Mouse (Mus musculus) CH12.LX (cell line): ENCODE measurements around the gene Malsu1.

Experiments used
- CHD1 ChIP-seq: IDR thresholded peaks from 2 replicates; pipeline ENCODE4 v1.6.1; 2012; ENCODE audit warnings: low read depth, low read length, improper control_type of control experiment, inconsistent platforms
- CTCF ChIP-seq, 2 experiments: IDR thresholded peaks in 1 of 2; conservative IDR thresholded peaks in 1 of 2; 2 replicates each; pipeline ENCODE4 v1.5.1; 2011 to 2012; ENCODE audit warnings: low read depth in 2 of 2, low read length in 2 of 2, improper control_type of control experiment in 1 of 2, inconsistent platforms in 1 of 2, mild to moderate bottlenecking in 1 of 2, moderate library complexity in 1 of 2
- E2F4 ChIP-seq: IDR thresholded peaks from 2 replicates; pipeline ENCODE4 v1.6.1; 2011; ENCODE audit warnings: low read depth, low read length, improper control_type of control experiment; ENCODE audit not compliant: insufficient replicate concordance
- EP300 ChIP-seq: IDR thresholded peaks from 2 replicates; pipeline ENCODE4 v1.6.1; 2011; ENCODE audit warnings: low read length, improper control_type of control experiment
- MAX ChIP-seq: IDR thresholded peaks from 2 replicates; pipeline ENCODE4 v1.6.1; 2011; ENCODE audit warnings: low read length, improper control_type of control experiment
- MAZ ChIP-seq: IDR thresholded peaks from 2 replicates; pipeline ENCODE4 v1.6.1; 2012; ENCODE audit warnings: low read depth, mild to moderate bottlenecking, inconsistent platforms, low read length, improper control_type of control experiment, moderate library complexity
- MEF2A ChIP-seq: IDR thresholded peaks from 2 replicates; pipeline ENCODE4 v1.6.1; 2014; ENCODE audit warnings: low read depth, mild to moderate bottlenecking, inconsistent platforms, low read length, improper control_type of control experiment, borderline replicate concordance
- POLR2A ChIP-seq: IDR thresholded peaks from 2 replicates; pipeline ENCODE4 v1.6.1; 2011; ENCODE audit warnings: low read depth, mild to moderate bottlenecking, improper control_type of control experiment, low read length
- POLR2AphosphoS2 ChIP-seq: IDR thresholded peaks from 2 replicates; pipeline ENCODE4 v1.6.1; 2011; ENCODE audit warnings: low read depth, low read length, improper control_type of control experiment
- RAD21 ChIP-seq: IDR thresholded peaks from 2 replicates; pipeline ENCODE4 v1.6.1; 2011; ENCODE audit warnings: low read depth, mild to moderate bottlenecking, low read length, improper control_type of control experiment, moderate library complexity
- RCOR1 ChIP-seq: conservative IDR thresholded peaks from 2 replicates; pipeline ENCODE4 v1.6.1; 2012; ENCODE audit warnings: low read depth, mild to moderate bottlenecking, inconsistent platforms, low read length, improper control_type of control experiment
- SMC3 ChIP-seq: IDR thresholded peaks from 2 replicates; pipeline ENCODE4 v1.6.1; 2011; ENCODE audit warnings: low read depth, low read length, improper control_type of control experiment

DNA sequence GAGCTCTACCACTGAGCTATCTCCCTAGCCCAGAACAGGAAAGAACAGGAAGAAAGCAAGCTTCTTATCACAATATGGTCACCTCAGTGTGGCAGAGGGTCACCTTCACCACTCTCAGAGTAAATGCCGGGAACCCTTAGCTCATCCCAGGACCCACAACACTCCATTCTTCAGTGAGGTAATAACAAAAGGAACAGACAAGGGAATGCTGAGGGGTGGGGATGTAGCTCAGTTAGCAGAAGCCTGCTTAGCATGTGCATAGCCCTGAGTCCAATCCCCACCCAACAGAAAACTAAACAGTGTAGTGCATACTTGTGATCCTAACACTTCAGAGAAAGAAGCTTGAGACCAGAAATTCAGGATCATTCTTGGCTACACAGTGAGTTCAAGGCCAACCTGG lies 25.5 kb downstream of the Malsu1 start:
- no peak for TF ChIP-seq SMC3
- no peak for TF ChIP-seq CTCF (conservative IDR thresholded peaks at IDR 0.05 in 1 of 2, IDR thresholded peaks at IDR 0.05 in 1 of 2; ENCODE audit: low read depth in 2 of 2, low read length in 2 of 2)
- TF ChIP-seq EP300, result no peak
- no peak for TF ChIP-seq POLR2A
- no peak for TF ChIP-seq RAD21
- no peak for TF ChIP-seq MEF2A
- TF ChIP-seq MAX, result no peak
- no peak for TF ChIP-seq RCOR1
- TF ChIP-seq POLR2AphosphoS2, result no peak
- no peak for TF ChIP-seq CHD1
- no peak for TF ChIP-seq MAZ
- no peak for TF ChIP-seq E2F4
